Mouse (Mus musculus) forebrain, embryonic 13.5 days (tissue): ENCODE data around the gene Creb3l4. TPM values are rescaled to one million over a fixed set of nuclear protein-coding genes. Genes with fewer than 3 reads are reported as not detected.
A peak's percentile ranks its signal among the peaks of the same experiment; 100 is the strongest.

ENCODE experiments used
- ATAC-seq: fragments of 200-750 bp; cut with Nextera tagmentation; 2 replicates; pipeline ENCODE4 v1.8.0; 2017
- H3K27ac ChIP-seq: fragments of 300-500 bp; sonication (generic); 2 replicates; pipeline ENCODE4 v1.5.1; 2015; ENCODE audit warnings: inconsistent platforms, mild to moderate bottlenecking, moderate library complexity
- H3K27me3 ChIP-seq: fragments of 300-500 bp; sonication (generic); 2 replicates; pipeline ENCODE4 v1.6.1; 2015; ENCODE audit warnings: mild to moderate bottlenecking, inconsistent platforms
- H3K36me3 ChIP-seq: fragments of 300-500 bp; sonication (generic); 2 replicates; pipeline ENCODE4 v1.6.1; 2015; ENCODE audit warnings: mild to moderate bottlenecking, inconsistent platforms; ENCODE audit not compliant: poor library complexity, severe bottlenecking
- H3K4me1 ChIP-seq: fragments of 300-500 bp; sonication (generic); 2 replicates; pipeline ENCODE4 v1.6.1; 2015; ENCODE audit warnings: inconsistent platforms
- H3K4me2 ChIP-seq: fragments of 300-500 bp; sonication (generic); 2 replicates; pipeline ENCODE4 v1.6.1; 2015; ENCODE audit warnings: inconsistent platforms, mild to moderate bottlenecking, moderate library complexity
- H3K4me3 ChIP-seq: fragments of 300-500 bp; sonication (generic); 2 replicates; pipeline ENCODE4 v1.5.1; 2015; ENCODE audit warnings: mild to moderate bottlenecking, inconsistent platforms
- H3K9ac ChIP-seq: fragments of 300-500 bp; sonication (generic); 2 replicates; pipeline ENCODE4 v1.6.1; 2015; ENCODE audit warnings: mild to moderate bottlenecking, inconsistent platforms
- H3K9me3 ChIP-seq: fragments of 300-500 bp; sonication (generic); replicated peaks from 2 replicates; pipeline ENCODE4 v1.6.1; 2016; ENCODE audit warnings: inconsistent platforms
- WGBS: fragments of 180-500 bp; shearing (Covaris S2); methylation state at CpG from one replicate; pipeline ENCODE4 v1.1.7; 2015; 5-methylcytosine and 5-hydroxymethylcytosine counted together
- polyA plus RNA-seq: library from polyadenylated mRNA; unstranded; fragments of >200 nt; fragmentation: Nextera tagmentation; extraction: Ambion mirVana; gene quantifications from 2 replicates; pipeline ENCODE4 v1.2.1, GENCODE M21; 2015

Creb3l4 gene
- polyA plus RNA-seq, 1 experiment from 2014 or later: 5.8 TPM

- WGBS: 94% methylated on average over 11 of the region's 11 CpGs
- no peak overlapping the region for H3K4me2 ChIP-seq
- H3K27me3 ChIP-seq: no peaks in the 10 kb centered on the region
- no peak overlapping the region for H3K9ac ChIP-seq
- no peak for ATAC-seq
- no peaks in the 10 kb centered on the region for H3K9me3 ChIP-seq
- no peak overlapping the region for H3K27ac ChIP-seq
- H3K4me1 ChIP-seq: no peaks in the 10 kb centered on the region
- H3K36me3 ChIP-seq: peaks cover 86% of the 10 kb centered on the region
- H3K4me3 ChIP-seq: no peak overlapping the region
Measured at GRCm38 (mm10) chr3:90275286-90275685, 32.0 kb upstream of the Creb3l4 start.

- H3K27ac ChIP-seq: no peak overlapping the region
- H3K36me3 ChIP-seq: peaks cover 76% of the 10 kb centered on the region
- H3K4me1 ChIP-seq: no peaks in the 10 kb centered on the region
- no peak overlapping the region for H3K4me3 ChIP-seq
- no peak overlapping the region for H3K9ac ChIP-seq
- WGBS: 95% methylated on average over 22 of the region's 22 CpGs
- no peak for ATAC-seq
- H3K9me3 ChIP-seq: no peaks in the 10 kb centered on the region
- no peaks in the 10 kb centered on the region for H3K27me3 ChIP-seq
- no peak overlapping the region for H3K4me2 ChIP-seq
Measured at GRCm38 (mm10) chr3:90273855-90274254, 30.5 kb upstream of the Creb3l4 start.

GRCm38 (mm10) chr3:90272170-90272569 is 28.9 kb upstream of the Creb3l4 start:
- Histone ChIP-seq H3K27ac (no peak overlapping the region), H3K4me2 (no peak overlapping the region), H3K27me3 (no peaks in the 10 kb centered on the region), H3K4me1 (no peaks in the 10 kb centered on the region), H3K4me3 (no peak overlapping the region), H3K36me3 (peaks cover 63% of the 10 kb centered on the region), H3K9me3 (no peaks in the 10 kb centered on the region), H3K9ac (no peak overlapping the region)
- WGBS: 82% methylated on average over 9 of the region's 9 CpGs
- no peak for ATAC-seq

- Histone ChIP-seq H3K4me1 (peaks cover 10% of the 10 kb centered on the region), H3K9ac (no peak overlapping the region), H3K27ac (no peak overlapping the region), H3K9me3 (no peaks in the 10 kb centered on the region), H3K4me2 (no peak overlapping the region), H3K27me3 (no peaks in the 10 kb centered on the region), H3K36me3 (peaks cover 49% of the 10 kb centered on the region), H3K4me3 (no peak overlapping the region)
- ATAC-seq: no peak
- 97% methylated on average over 8 of the region's 8 CpGs for WGBS
Measured at GRCm38 (mm10) chr3:90270784-90271183, 27.5 kb upstream of the Creb3l4 start.

GRCm38 (mm10) chr3:90268971-90269370 is 25.7 kb upstream of the Creb3l4 start:
- Histone ChIP-seq H3K27ac (no peak overlapping the region), H3K4me1 (peaks cover 15% of the 10 kb centered on the region), H3K27me3 (no peaks in the 10 kb centered on the region), H3K36me3 (peaks cover 36% of the 10 kb centered on the region), H3K9me3 (no peaks in the 10 kb centered on the region), H3K9ac (no peak overlapping the region), H3K4me2 (no peak overlapping the region), H3K4me3 (no peak overlapping the region)
- 89% methylated on average over 16 of the region's 16 CpGs for WGBS
- ATAC-seq: no peak

GRCm38 (mm10) chr3:90268190-90268589 is 24.9 kb upstream of the Creb3l4 start:
- H3K27ac ChIP-seq: no peak overlapping the region
- WGBS: over 99% methylated on average over 11 of the region's 11 CpGs
- ATAC-seq: no peak

GRCm38 (mm10) chr3:90266901-90267775 is 23.8 kb upstream of the Creb3l4 start:
- no peak overlapping the region for H3K4me3 ChIP-seq
- H3K9ac ChIP-seq: no peak overlapping the region
- H3K27me3 ChIP-seq: no peaks in the 10 kb centered on the region
- no peak overlapping the region for H3K27ac ChIP-seq
- WGBS: 92% methylated on average over 20 of the region's 20 CpGs
- peaks cover 39% of the 10 kb centered on the region for H3K36me3 ChIP-seq
- peak overlapping the region; percentile 89; the same call in 1 of the 2 replicates for H3K4me2 ChIP-seq
- no peak for ATAC-seq
- no peaks in the 10 kb centered on the region for H3K9me3 ChIP-seq
- H3K4me1 ChIP-seq: peaks cover 15% of the 10 kb centered on the region

More at GRCm38 (mm10) chr3:90268190-90268589, 24.9 kb upstream of the Creb3l4 start:
- Histone ChIP-seq H3K4me3 (no peak overlapping the region), H3K4me1 (peaks cover 15% of the 10 kb centered on the region), H3K9me3 (no peaks in the 10 kb centered on the region), H3K4me2 (no peak overlapping the region), H3K9ac (no peak overlapping the region), H3K36me3 (peaks cover 37% of the 10 kb centered on the region), H3K27me3 (no peaks in the 10 kb centered on the region)

GRCm38 (mm10) chr3:90265932-90266741 is 22.8 kb upstream of the Creb3l4 start:
- ATAC-seq: peak; percentile 37
- H3K27me3 ChIP-seq: no peaks in the 10 kb centered on the region
- 30% methylated on average over 13 of the region's 16 CpGs for WGBS
- no peaks in the 10 kb centered on the region for H3K9me3 ChIP-seq
- H3K4me3 ChIP-seq: peak overlapping the region; percentile 88
- H3K36me3 ChIP-seq: peaks cover 41% of the 10 kb centered on the region
- peaks cover 15% of the 10 kb centered on the region for H3K4me1 ChIP-seq
- H3K9ac ChIP-seq: peak overlapping the region; percentile 89
- peak overlapping the region; percentile 89 for H3K4me2 ChIP-seq
- H3K27ac ChIP-seq: peak overlapping the region; percentile 91

- H3K36me3 ChIP-seq: peaks cover 43% of the 10 kb centered on the region
- no peaks in the 10 kb centered on the region for H3K9me3 ChIP-seq
- under 1% methylated on average over 64 of the region's 87 CpGs for WGBS
Measured at GRCm38 (mm10) chr3:90265034-90265931, 22.0 kb upstream of the Creb3l4 start, which contains the start of gene Dennd4b. TSS of gene Dennd4b (plus strand) at chr3:90265185.

GRCm38 (mm10) chr3:90264687-90265033 is 21.3 kb upstream of the Creb3l4 start:
- peak overlapping the region; percentile 91 for H3K27ac ChIP-seq
- peak overlapping the region; percentile 89 for H3K4me2 ChIP-seq
- H3K4me1 ChIP-seq: peaks cover 15% of the 10 kb centered on the region
- ATAC-seq: no peak
- H3K9me3 ChIP-seq: no peaks in the 10 kb centered on the region
- peak overlapping the region; percentile 88 for H3K4me3 ChIP-seq
- H3K27me3 ChIP-seq: no peaks in the 10 kb centered on the region
- peak overlapping the region; percentile 89; the same call in 1 of the 2 replicates for H3K9ac ChIP-seq
- 37% methylated on average over 10 of the region's 10 CpGs for WGBS
- peaks cover 50% of the 10 kb centered on the region for H3K36me3 ChIP-seq

More at GRCm38 (mm10) chr3:90265034-90265931, 22.0 kb upstream of the Creb3l4 start, which contains the start of gene Dennd4b:
- Histone ChIP-seq H3K4me2 (peak within 1 kb of the TSS; percentile 89), H3K4me1 (peaks cover 15% of the 10 kb centered on the region), H3K27ac (peak within 1 kb of the TSS; percentile 91), H3K9ac (peak within 1 kb of the TSS; percentile 89), H3K27me3 (no peaks in the 10 kb centered on the region), H3K4me3 (peak within 1 kb of the TSS; percentile 88)
- peak; percentile 83 for ATAC-seq

- H3K4me1 ChIP-seq: peaks cover 15% of the 10 kb centered on the region
- WGBS: 93% methylated on average over 5 of the region's 5 CpGs
- no peaks in the 10 kb centered on the region for H3K9me3 ChIP-seq
- no peak overlapping the region for H3K9ac ChIP-seq
- H3K27ac ChIP-seq: no peak overlapping the region
- no peak for ATAC-seq
- no peak overlapping the region for H3K4me2 ChIP-seq
- H3K27me3 ChIP-seq: no peaks in the 10 kb centered on the region
- no peak overlapping the region for H3K4me3 ChIP-seq
- H3K36me3 ChIP-seq: peaks cover 57% of the 10 kb centered on the region
Measured at GRCm38 (mm10) chr3:90263121-90263771, 19.9 kb upstream of the Creb3l4 start.
